Mouse (Mus musculus): ENCODE measurements at regions not wholly inside any gene's neighbourhood (a gene's known extent, or its start where the extent isn't known, plus 50 kb on each side); places are given as distances from the start of the nearest gene placed in this dataset.

DNA sequence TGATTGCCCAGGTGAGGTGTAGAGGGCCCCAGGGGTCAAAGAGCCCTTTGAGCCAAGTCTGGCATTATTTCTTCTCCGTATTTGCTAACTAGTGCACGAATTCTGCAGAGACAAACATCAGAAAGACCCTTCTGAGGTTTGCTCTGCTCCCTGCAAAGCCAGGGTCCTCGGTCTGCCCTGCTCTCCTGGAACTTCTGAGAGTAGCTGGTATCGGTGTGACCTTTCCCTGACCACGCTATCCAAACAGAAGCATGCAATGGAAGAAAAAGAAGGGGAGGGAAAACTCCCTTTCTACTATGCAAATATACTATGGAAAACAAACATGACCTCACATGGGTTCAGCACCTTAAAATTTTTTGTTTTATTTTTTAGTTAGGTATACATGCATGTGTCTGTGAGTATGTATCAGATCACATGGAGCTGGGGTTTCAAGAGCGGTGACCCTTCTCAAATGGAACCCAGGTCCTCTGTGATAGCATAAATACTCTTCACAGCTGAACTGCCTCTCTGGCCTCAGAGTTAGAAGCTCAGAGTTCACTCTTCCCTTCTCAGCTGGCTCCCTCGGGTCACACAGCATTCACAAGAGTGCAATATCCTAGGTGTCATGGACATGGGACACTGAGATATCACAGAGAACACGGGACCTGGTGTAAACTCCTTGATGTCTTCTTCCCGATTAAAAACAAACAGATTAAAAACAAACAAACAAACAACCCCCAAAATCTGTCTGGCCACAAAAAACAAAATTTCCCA lies 144.7 kb downstream of the Bcl2l11 start:
- H3K4me1 ChIP-seq, result no peaks in the 10 kb centered on the region
- no peak for ATAC-seq (ENCODE audit: insufficient number of reproducible peaks, low FRiP score, low TSS enrichment, low read depth)
- no peak overlapping the region for H3K9ac ChIP-seq
- WGBS, result 68% methylated on average over 9 of the region's 9 CpGs
- H3K4me2 ChIP-seq, result no peak overlapping the region
- H3K36me3 ChIP-seq, result no peaks in the 10 kb centered on the region
- no peak overlapping the region for H3K27ac ChIP-seq
- H3K27me3 ChIP-seq, result no peaks in the 10 kb centered on the region
- no peak overlapping the region for H3K4me3 ChIP-seq
- H3K9me3 ChIP-seq, result no peaks in the 10 kb centered on the region

DNA sequence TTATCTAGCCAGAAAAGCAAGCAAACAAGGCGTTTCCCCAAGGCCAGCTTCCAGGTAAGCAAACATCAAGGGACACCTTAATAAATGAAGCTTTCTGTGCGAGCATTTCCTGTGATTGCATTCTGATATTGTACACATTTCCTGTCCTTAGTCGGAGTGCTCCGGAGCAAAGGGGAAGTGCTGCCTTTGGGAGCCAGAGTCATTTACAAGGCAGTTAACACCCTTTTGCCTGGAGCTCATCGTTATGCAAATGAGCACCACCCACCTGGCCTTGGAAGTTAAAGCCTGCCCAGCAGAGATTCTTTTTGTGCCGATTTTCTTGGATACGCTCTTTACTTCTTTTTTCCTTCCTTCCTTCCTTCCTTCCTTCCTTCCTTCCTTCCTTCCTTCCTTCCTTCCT lies 147.0 kb downstream of the Bcl2l11 start:
- ATAC-seq (ENCODE audit: insufficient number of reproducible peaks, low FRiP score, low TSS enrichment, low read depth), result no peak
- Histone ChIP-seq H3K4me1 (peaks cover 7% of the 10 kb centered on the region; the same call in 1 of the 2 replicates), H3K27ac (no peak overlapping the region), H3K27me3 (no peaks in the 10 kb centered on the region), H3K4me2 (no peak overlapping the region), H3K4me3 (no peak overlapping the region), H3K9ac (no peak overlapping the region), H3K9me3 (no peaks in the 10 kb centered on the region), H3K36me3 (no peaks in the 10 kb centered on the region)
- WGBS, result 11% methylated on average over 7 of the region's 7 CpGs

DNA sequence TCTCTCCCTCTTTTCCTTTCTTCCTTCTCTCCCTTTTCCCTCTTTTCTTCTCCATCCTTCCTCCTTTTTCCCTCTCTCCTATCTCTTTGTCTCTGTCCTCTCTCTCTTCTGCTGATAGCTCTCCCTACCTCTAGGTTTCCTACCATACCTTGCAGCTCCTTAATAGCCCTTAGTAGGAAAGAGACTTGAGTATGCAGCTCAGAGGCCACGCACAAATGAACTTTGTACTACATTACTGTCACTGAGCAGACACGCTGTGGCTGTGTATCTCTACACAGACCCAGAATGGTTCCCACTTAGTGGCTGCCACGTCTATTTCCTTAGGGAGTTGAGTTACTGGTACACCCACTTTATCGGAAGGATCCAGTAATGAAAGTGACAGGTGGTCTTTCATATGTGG lies 147.5 kb downstream of the Bcl2l11 start:
- WGBS, result 54% methylated on average over 4 of the region's 4 CpGs
- no peak for ATAC-seq (ENCODE audit: insufficient number of reproducible peaks, low FRiP score, low TSS enrichment, low read depth)
- Histone ChIP-seq H3K27me3 (no peaks in the 10 kb centered on the region), H3K9me3 (no peaks in the 10 kb centered on the region), H3K4me2 (no peak overlapping the region), H3K27ac (no peak overlapping the region), H3K36me3 (no peaks in the 10 kb centered on the region), H3K9ac (no peak overlapping the region), H3K4me1 (peaks cover 11% of the 10 kb centered on the region), H3K4me3 (no peak overlapping the region)

DNA sequence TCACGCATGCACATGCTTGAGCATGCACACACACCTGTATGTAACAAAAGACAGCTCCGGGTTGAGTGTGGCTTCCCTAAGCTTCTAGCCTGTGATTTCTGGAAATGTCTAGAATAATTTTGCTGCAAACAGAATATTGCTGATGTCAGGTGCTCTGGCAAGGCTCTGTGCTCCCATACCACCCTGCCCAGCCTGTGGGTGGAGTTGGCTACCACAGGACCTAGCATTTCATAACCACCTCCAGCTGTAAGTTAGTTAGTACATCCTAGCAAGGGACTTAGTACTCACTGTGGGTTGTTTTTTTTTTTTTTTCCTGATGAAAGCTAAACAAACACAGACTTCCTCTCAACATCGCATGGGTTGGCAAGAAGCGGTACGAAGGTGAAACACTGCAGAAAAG lies 150.5 kb downstream of the Bcl2l11 start:
- no peak for ATAC-seq (ENCODE audit: insufficient number of reproducible peaks, low FRiP score, low TSS enrichment, low read depth)
- Histone ChIP-seq H3K27me3 (no peaks in the 10 kb centered on the region), H3K4me3 (no peak overlapping the region), H3K4me2 (no peak overlapping the region), H3K4me1 (peaks cover 15% of the 10 kb centered on the region), H3K27ac (no peak overlapping the region), H3K9ac (no peak overlapping the region), H3K36me3 (no peaks in the 10 kb centered on the region), H3K9me3 (no peaks in the 10 kb centered on the region)
- whole genome bisulfite sequencing, result 74% methylated on average over 5 of the region's 5 CpGs

DNA sequence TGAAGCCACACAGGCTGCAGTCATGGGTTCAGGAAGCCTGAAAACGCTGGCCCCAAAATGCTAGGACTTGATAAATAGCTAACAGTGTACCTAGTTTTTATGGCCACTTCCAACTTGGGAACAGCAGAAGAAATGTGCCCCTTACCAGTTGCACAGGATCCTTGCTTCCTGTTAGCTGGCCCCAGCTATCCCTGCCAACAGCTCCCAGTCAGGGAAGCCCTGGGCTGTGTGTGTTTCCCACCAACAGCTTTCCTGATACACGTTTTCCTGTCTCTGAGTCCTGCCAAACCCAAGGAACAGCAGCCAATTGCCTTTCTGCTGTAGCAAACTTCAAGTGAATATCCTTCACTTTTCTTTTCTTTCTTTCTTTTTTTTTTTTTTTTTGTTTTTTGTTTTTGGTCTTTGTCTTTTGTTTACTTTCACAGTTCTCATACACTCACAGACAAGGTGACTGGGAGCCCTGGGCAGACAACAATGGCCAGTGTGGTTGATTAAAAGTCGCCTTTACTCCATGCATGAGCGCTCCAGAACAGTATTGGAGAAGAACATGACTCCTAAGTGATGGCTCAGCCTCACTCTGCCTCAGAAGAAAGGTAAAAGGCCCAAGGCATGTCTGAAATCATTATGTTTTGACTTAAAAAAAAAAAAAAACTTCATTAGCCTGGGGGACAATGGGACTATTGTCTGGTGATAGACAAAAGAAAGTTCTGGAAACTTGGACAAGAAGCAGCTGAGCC lies 151.7 kb downstream of the Bcl2l11 start:
- H3K4me3 ChIP-seq, result no peak overlapping the region
- H3K4me1 ChIP-seq, result peaks cover 15% of the 10 kb centered on the region
- WGBS, result 64% methylated on average over 4 of the region's 4 CpGs
- no peaks in the 10 kb centered on the region for H3K9me3 ChIP-seq
- H3K9ac ChIP-seq, result no peak overlapping the region
- no peak for ATAC-seq (ENCODE audit: insufficient number of reproducible peaks, low FRiP score, low TSS enrichment, low read depth)
- H3K4me2 ChIP-seq, result no peak overlapping the region
- no peaks in the 10 kb centered on the region for H3K36me3 ChIP-seq
- H3K27me3 ChIP-seq, result no peaks in the 10 kb centered on the region
- 0 out of 2 replicates have a peak overlapping the region, but pooled peaks have one; percentile 14 for H3K27ac ChIP-seq

DNA sequence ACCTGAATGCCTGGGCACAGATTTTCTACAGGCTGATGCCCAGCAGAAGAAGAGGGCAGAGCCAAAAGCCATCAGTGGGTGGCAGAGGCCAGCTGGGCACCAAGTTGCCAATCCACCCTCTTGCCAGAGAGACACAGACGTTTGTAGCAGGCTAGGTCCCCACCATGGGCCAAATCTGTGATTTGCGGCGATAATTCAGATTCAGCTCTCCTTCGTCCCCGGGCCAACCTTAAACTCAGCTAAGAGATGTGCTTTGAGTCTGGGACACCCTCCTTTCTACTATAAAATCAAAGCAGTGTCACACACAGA lies 152.2 kb downstream of the Bcl2l11 start:
- ATAC-seq (ENCODE audit: insufficient number of reproducible peaks, low FRiP score, low TSS enrichment, low read depth), result no peak
- H3K27ac ChIP-seq, result no peak overlapping the region
- no peaks in the 10 kb centered on the region for H3K27me3 ChIP-seq
- H3K4me3 ChIP-seq, result no peak overlapping the region
- H3K9ac ChIP-seq, result no peak overlapping the region
- no peaks in the 10 kb centered on the region for H3K9me3 ChIP-seq
- H3K36me3 ChIP-seq, result no peaks in the 10 kb centered on the region
- H3K4me2 ChIP-seq, result no peak overlapping the region
- 56% methylated on average over 5 of the region's 5 CpGs for WGBS
- peaks cover 15% of the 10 kb centered on the region for H3K4me1 ChIP-seq

DNA sequence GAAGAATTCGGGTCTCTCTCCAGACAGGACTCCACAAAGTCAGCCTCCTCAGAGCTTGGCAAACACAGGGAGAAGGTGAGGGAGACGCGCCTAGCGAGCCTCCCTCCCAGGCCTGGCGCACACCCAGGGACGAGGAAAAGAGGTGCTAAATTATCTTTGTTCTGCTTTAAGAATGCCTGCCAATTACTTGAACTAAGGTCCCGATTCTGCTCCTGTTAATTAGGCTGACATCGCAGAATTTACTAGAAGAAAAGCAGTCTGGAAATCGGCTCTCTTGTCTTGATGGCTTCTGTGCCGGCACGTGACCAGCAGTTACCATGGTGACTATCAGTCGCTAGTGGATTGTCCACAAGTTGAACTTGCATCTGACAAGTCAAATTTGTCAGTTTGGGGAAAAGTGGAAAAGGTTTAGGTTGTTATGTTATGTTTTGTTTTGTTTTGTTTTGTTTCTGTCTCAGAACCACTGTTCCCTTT lies 152.8 kb downstream of the Bcl2l11 start:
- Histone ChIP-seq H3K9me3 (no peaks in the 10 kb centered on the region), H3K4me1 (peaks cover 15% of the 10 kb centered on the region), H3K9ac (no peak overlapping the region), H3K4me2 (no peak overlapping the region), H3K27me3 (no peaks in the 10 kb centered on the region), H3K36me3 (no peaks in the 10 kb centered on the region), H3K27ac (no peak overlapping the region), H3K4me3 (no peak overlapping the region)
- WGBS, result 32% methylated on average over 12 of the region's 12 CpGs
- ATAC-seq (ENCODE audit: insufficient number of reproducible peaks, low FRiP score, low TSS enrichment, low read depth), result no peak

DNA sequence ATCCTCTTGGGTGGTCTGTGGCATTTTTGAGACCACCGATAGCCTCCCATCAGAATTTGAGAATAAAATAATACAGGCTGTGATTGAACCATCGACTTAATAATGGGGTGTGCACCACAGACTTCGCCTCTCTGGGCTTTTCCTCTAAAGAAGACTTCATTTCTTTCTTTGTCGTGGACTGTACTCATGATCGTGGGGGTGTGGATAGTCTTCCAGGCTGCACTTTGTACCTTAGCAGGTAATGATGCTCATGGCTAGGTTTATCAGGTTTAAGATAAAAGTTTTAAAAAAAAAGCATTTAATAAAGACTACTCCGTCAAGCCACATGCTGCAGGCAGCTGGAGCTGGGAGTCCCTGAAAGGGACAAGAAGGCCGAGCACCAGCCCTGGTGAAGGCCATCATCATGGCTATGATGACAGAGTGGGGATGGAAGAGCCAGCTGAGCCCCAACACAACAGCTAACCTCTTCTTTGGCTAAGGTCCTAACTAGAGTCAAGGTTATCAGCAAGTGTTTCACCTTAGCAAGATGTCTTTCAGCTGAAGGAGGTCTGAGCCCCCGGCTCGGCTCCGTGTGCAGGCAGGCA lies 153.4 kb downstream of the Bcl2l11 start:
- Histone ChIP-seq H3K4me3 (no peak overlapping the region), H3K27ac (no peak overlapping the region), H3K4me2 (no peak overlapping the region), H3K4me1 (peaks cover 15% of the 10 kb centered on the region), H3K9ac (no peak overlapping the region), H3K36me3 (no peaks in the 10 kb centered on the region), H3K27me3 (no peaks in the 10 kb centered on the region), H3K9me3 (no peaks in the 10 kb centered on the region)
- ATAC-seq (ENCODE audit: insufficient number of reproducible peaks, low FRiP score, low TSS enrichment, low read depth), result no peak
- 79% methylated on average over 10 of the region's 10 CpGs for WGBS

DNA sequence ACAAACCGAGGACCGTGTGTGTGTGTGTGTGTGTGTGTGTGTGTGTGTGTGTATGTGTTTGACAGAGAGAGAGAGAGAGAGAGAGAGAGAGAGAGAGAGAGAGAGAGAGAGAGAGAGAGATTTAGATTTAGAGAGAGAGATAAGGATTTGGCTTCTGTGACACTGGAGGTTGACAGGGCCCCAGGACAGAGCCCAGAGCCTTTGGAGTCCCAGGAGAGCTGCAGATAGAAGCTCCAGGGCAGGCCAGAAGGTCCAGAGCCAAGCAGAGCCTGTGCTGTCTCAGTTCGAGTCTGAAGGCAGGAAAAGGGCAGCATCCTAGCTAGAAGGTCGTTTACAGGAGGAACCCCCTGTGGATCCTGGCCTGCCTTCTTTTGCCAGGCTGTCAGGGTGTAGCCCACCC lies 156.8 kb downstream of the Bcl2l11 start:
- Histone ChIP-seq H3K9me3 (no peaks in the 10 kb centered on the region), H3K9ac (no peak overlapping the region), H3K4me2 (no peak overlapping the region), H3K27me3 (no peaks in the 10 kb centered on the region), H3K4me3 (no peak overlapping the region), H3K4me1 (peaks cover 22% of the 10 kb centered on the region), H3K27ac (no peak overlapping the region), H3K36me3 (no peaks in the 10 kb centered on the region)
- WGBS, result 44% methylated on average over 4 of the region's 4 CpGs
- no peak for ATAC-seq (ENCODE audit: insufficient number of reproducible peaks, low FRiP score, low TSS enrichment, low read depth)

DNA sequence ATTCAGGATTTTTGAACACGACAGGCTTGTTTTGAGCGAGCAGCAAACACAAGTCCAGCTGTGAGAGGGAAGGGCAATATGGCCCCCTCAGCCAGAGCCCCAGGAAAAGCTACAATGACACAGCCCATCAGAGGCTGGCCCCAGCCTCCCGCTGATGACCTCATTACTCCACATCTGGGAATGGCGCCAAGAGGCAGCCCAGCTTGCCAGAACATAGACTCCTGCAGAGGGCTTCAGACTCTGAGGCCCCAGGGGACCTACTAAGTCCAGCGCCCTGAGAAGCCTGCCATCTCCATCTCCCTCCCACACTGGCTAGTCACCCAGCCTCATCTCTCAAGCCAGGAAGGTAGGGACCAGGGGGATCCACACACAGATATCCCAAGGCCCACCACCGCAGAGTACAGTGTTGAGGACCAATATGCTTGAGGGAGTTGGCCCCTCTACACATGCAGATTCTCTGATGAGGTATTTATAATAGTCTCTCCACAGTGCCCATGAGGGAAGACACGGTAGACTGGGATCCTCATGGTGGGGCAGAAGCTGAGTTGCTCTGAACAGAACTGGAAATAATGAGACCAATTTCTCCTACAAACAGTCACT lies 159.1 kb downstream of the Bcl2l11 start:
- H3K4me1 ChIP-seq, result peaks cover 13% of the 10 kb centered on the region
- H3K27ac ChIP-seq, result peak overlapping the region; percentile 38; the same call in 1 of the 2 replicates
- WGBS, result 35% methylated on average over 7 of the region's 7 CpGs
- H3K4me2 ChIP-seq, result no peak overlapping the region
- no peaks in the 10 kb centered on the region for H3K27me3 ChIP-seq
- peak; percentile 66 for ATAC-seq (ENCODE audit: insufficient number of reproducible peaks, low FRiP score, low TSS enrichment, low read depth)
- no peaks in the 10 kb centered on the region for H3K36me3 ChIP-seq
- no peaks in the 10 kb centered on the region for H3K9me3 ChIP-seq
- H3K4me3 ChIP-seq, result no peak overlapping the region
- H3K9ac ChIP-seq, result no peak overlapping the region

DNA sequence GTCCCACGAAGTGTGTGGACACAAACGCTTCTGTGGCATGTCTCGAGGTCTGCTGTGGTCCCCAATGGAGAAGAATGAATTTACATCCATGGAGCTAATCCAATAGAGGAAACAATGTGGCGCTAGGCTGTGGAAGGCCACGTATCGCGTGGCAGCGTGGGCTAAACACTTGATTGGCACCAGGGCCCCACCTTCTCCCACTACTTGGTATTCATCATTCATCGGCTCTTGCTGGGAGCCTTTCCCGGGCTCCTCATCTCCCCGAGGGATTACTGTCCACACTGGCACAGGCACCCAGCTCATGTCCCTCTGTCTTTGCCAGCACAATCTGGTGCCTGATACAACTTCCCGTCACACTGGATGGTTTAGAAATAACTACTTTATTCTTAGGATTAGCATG lies 159.6 kb downstream of the Bcl2l11 start:
- WGBS, result 86% methylated on average over 12 of the region's 12 CpGs
- H3K4me1 ChIP-seq, result peaks cover 13% of the 10 kb centered on the region
- no peak for ATAC-seq (ENCODE audit: insufficient number of reproducible peaks, low FRiP score, low TSS enrichment, low read depth)

DNA sequence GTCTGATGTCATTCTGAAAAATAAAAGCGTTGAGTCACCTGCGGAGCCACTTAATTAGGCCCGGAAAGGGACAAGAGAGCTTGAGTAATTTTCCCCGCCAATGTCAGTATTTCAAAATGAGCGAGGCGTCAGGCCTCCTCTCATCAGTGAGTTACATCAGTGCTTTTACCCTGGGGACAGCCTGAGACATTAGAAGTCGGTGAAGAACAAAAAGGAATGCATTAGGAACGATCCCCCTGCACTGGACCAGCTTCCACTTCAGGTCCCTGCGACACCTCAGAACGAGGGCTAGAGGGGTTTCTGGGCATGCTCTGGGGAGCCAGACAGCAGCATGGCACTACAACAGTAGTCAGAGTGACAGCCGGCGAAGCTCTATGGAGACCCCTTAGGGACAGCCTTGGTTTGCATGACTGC lies 162.3 kb downstream of the Bcl2l11 start:
- no peak overlapping the region for H3K4me2 ChIP-seq
- H3K9ac ChIP-seq, result no peak overlapping the region
- no peak overlapping the region for H3K4me3 ChIP-seq
- whole genome bisulfite sequencing, result 38% methylated on average over 12 of the region's 12 CpGs
- no peak overlapping the region for H3K27ac ChIP-seq
- H3K9me3 ChIP-seq, result no peaks in the 10 kb centered on the region
- no peak for ATAC-seq (ENCODE audit: insufficient number of reproducible peaks, low FRiP score, low TSS enrichment, low read depth)
- no peaks in the 10 kb centered on the region for H3K27me3 ChIP-seq
- H3K36me3 ChIP-seq, result no peaks in the 10 kb centered on the region
- H3K4me1 ChIP-seq, result peaks cover 13% of the 10 kb centered on the region

More for the DNA sequence above, 159.6 kb downstream of the Bcl2l11 start:
- Histone ChIP-seq H3K36me3 (no peaks in the 10 kb centered on the region), H3K27me3 (no peaks in the 10 kb centered on the region), H3K9ac (no peak overlapping the region), H3K9me3 (no peaks in the 10 kb centered on the region), H3K4me3 (no peak overlapping the region), H3K4me2 (no peak overlapping the region), H3K27ac (no peak overlapping the region)
